Mouse (Mus musculus) brain, embryonic 14.5 days (tissue): ENCODE data around the gene Iqsec1.

ENCODE experiments used
- CTCF ChIP-seq: fragments of 200-500 bp; IDR thresholded peaks from 2 replicates; pipeline ENCODE4 v1.5.1; 2012; ENCODE audit warnings: inconsistent platforms, mild to moderate bottlenecking, moderate library complexity, borderline replicate concordance; ENCODE audit not compliant: insufficient read depth, insufficient read length; ENCODE audit errors: extremely low read depth
- POLR2A ChIP-seq: fragments of 200-500 bp; IDR thresholded peaks from 2 replicates; pipeline ENCODE4 v1.6.1; 2012; ENCODE audit warnings: mild to moderate bottlenecking, inconsistent platforms, borderline replicate concordance; ENCODE audit not compliant: poor library complexity, insufficient read depth, insufficient read length, severe bottlenecking; ENCODE audit errors: extremely low read depth

GRCm38 (mm10) chr6:90710778-90711177 is 277.7 kb downstream of the Iqsec1 start:
- TF ChIP-seq CTCF, result no peak
- TF ChIP-seq POLR2A, result no peak
